27 mouse cellular contexts compared by ENCODE assay signal in the genomic region with DNA sequence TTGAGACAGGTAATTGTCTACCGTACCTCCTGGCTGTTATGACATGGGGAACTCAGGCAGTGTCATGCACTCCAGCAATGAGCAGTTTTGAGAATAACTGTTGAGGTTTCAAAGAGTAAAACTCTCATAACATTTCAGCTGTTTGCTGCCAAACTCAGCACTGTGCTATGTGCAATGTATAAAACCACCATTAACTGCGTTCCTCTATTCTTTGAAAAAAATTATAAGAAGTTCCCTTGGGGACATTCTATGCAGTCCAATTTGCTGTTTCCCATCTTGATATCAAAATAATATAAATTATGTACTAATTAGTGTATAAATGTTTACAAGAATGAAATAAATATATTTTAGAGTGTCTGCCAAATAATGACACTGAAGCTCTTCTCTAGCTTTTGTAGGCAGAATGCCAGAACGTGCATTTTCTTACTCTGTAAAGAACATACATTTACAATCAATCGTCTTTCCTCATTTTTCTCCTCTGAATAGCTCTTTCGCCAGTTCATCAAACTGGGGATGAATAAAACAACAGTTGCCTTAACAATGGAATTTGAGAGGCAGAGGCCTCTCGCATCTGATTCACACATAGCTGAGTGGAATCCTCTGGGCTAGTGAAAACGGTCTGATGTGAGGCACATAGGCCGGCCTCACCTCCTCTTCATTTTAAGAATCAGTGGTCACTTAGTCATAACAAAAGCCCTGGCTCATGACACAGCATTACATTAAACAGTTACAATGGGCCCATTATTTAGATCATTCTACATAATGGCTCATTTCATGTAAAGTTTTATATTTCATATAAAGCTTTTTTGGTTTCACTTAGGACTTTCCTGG.
A peak's percentile ranks its signal among the peaks of the same experiment; 100 is the strongest.
DNase-seq lines count a peak whose midpoint lies in the region; ATAC-seq and TF ChIP-seq lines count a peak whose summit lies in the region.
"Had no signal": no experiment of that assay in that cellular context is flagged by ENCODE, and none has a peak within 500 bp of the region (broad histone marks: within the 10 kb centered on the region; RNA-seq: fewer than 3 reads in every experiment).

No protein-coding gene starts in this region.

- TF ChIP-seq EP300 in CH12.LX (IDR thresholded peaks at IDR 0.05; ENCODE audit: low read length): no peak

- no peak for TF ChIP-seq CTCF in lung, embryonic 14.5 days (IDR thresholded peaks at IDR 0.05; ENCODE audit: low read depth)
- no peak for TF ChIP-seq CTCF in lung, adult 2 months (IDR thresholded peaks at IDR 0.05; ENCODE audit: insufficient read depth, low read length)
- TF ChIP-seq CTCF in CH12.LX (conservative IDR thresholded peaks at IDR 0.05 in 1 of 2, IDR thresholded peaks at IDR 0.05 in 1 of 2; ENCODE audit: low read depth in 2 of 2, low read length in 2 of 2): no peak

- no peak for TF ChIP-seq POLR2A in lung, adult 2 months (IDR thresholded peaks at IDR 0.05; ENCODE audit: borderline replicate concordance, extremely low read depth, low read depth, low read length)
- TF ChIP-seq POLR2A in CH12.LX (IDR thresholded peaks at IDR 0.05; ENCODE audit: low read depth, low read length) (no peak), myocyte (IDR thresholded peaks at IDR 0.05; ENCODE audit: insufficient read length, low read depth) (no peak)

- H3K9me3 ChIP-seq in lung, embryonic 14.5 days (ENCODE audit: low read depth, low read length): no peaks in the 10 kb centered on the region
- no peaks in the 10 kb centered on the region for H3K9me3 ChIP-seq in CH12.LX (replicated peaks; ENCODE audit: low read length)
- no peaks in the 10 kb centered on the region for H3K9me3 ChIP-seq in midbrain, embryonic 11.5 days (ENCODE audit: control insufficient read depth, low read length)
- H3K9me3 ChIP-seq in embryonic facial prominence, embryonic 10.5 days: no peaks in the 10 kb centered on the region
- H3K9me3 ChIP-seq: G1E; heart, embryonic 12.5 days; heart, embryonic 15.5 days; hindbrain, embryonic 10.5 days; hindbrain, embryonic 13.5 days had no signal

- H3K79me2 ChIP-seq in CH12.LX (replicated peaks; ENCODE audit: control insufficient read depth, extremely low read depth, insufficient read depth, poor library complexity, severe bottlenecking): no peaks in the 10 kb centered on the region
- no peaks in the 10 kb centered on the region for H3K79me2 ChIP-seq in myocyte (ENCODE audit: control insufficient read depth, insufficient read depth)

- H3K27ac ChIP-seq in lung, embryonic 14.5 days (ENCODE audit: low read depth): no peak overlapping the region
- no peak overlapping the region for H3K27ac ChIP-seq in CH12.LX (ENCODE audit: insufficient read depth, low read depth)
- H3K27ac ChIP-seq in midbrain, embryonic 11.5 days (ENCODE audit: low read depth, low read length): no peak overlapping the region
- H3K27ac ChIP-seq in embryonic facial prominence, embryonic 10.5 days (replicated peaks): no peak overlapping the region
- H3K27ac ChIP-seq: heart, embryonic 15.5 days; hindbrain, embryonic 10.5 days; hindbrain, embryonic 13.5 days had no signal

- H3K36me3 ChIP-seq in lung, embryonic 14.5 days (ENCODE audit: insufficient read depth): no peaks in the 10 kb centered on the region
- H3K36me3 ChIP-seq in CH12.LX (replicated peaks in 1 of 2; ENCODE audit: control insufficient read depth in 1 of 2, insufficient read depth in 1 of 2, low read length in 1 of 2) (no peaks in the 10 kb centered on the region), myocyte (ENCODE audit: control insufficient read depth, insufficient read depth) (no peaks in the 10 kb centered on the region)
- no peaks in the 10 kb centered on the region for H3K36me3 ChIP-seq in midbrain, embryonic 11.5 days (ENCODE audit: control insufficient read depth, insufficient read depth, low read length)
- H3K36me3 ChIP-seq in embryonic facial prominence, embryonic 10.5 days (replicated peaks): no peaks in the 10 kb centered on the region
- H3K36me3 ChIP-seq: G1E; heart, embryonic 12.5 days; heart, embryonic 15.5 days; hindbrain, embryonic 10.5 days; hindbrain, embryonic 13.5 days had no signal

- 50% methylated on average over 8 of the region's 8 CpGs for WGBS in lung, embryonic 14.5 days
- 76% methylated on average over 8 of the region's 8 CpGs for WGBS in lung, adult 2 months
- 73% methylated on average over 8 of the region's 8 CpGs for WGBS in midbrain, embryonic 11.5 days
- 82% methylated on average over 8 of the region's 8 CpGs for WGBS in embryonic facial prominence, embryonic 10.5 days

- TF ChIP-seq RAD21 in CH12.LX (IDR thresholded peaks at IDR 0.05; ENCODE audit: low read depth, low read length): no peak

- DNase-seq in lung, embryonic 14.5 days: peak; percentile 84
- DNase-seq in lung, adult 2 months: no peak
- DNase-seq in 3134 (ENCODE audit: extremely low read depth, insufficient read length, low spot score): peak; percentile 7
- no peak for DNase-seq in CH12.LX (ENCODE audit: extremely low read depth)
- DNase-seq in midbrain, embryonic 11.5 days (ENCODE audit: low spot score, missing footprints): no peak
- no peak for DNase-seq in embryonic facial prominence, embryonic 10.5 days (ENCODE audit: low spot score)
- DNase-seq: adrenal gland, adult 8-10 months; adrenal gland, postnatal 25 days; cerebellum, adult 11-12 months; cerebellum, adult 8-10 months; cerebellum, postnatal 10 days; cerebellum, postnatal 36 days; embryo, embryonic 11 days; forebrain, postnatal 0 days; gastrocnemius, postnatal 25 days; heart, adult 18-20 months; heart, postnatal 10 days; heart, postnatal 36 days had no signal

- H3ac ChIP-seq in myocyte (ENCODE audit: control insufficient read depth, insufficient read length): no peak overlapping the region

- no peak overlapping the region for H3K4me2 ChIP-seq in lung, embryonic 14.5 days
- H3K4me2 ChIP-seq in CH12.LX (ENCODE audit: insufficient read depth, low read depth, poor library complexity, severe bottlenecking) (peak overlapping the region; percentile 36; the same call in 1 of the 2 replicates), myocyte (ENCODE audit: low read depth) (peak overlapping the region; percentile 27)
- H3K4me2 ChIP-seq in midbrain, embryonic 11.5 days: no peak overlapping the region
- H3K4me2 ChIP-seq: heart, embryonic 12.5 days; heart, embryonic 15.5 days; hindbrain, embryonic 13.5 days had no signal

- H3K27me3 ChIP-seq in lung, embryonic 14.5 days (ENCODE audit: insufficient read depth, low read length): no peaks in the 10 kb centered on the region
- H3K27me3 ChIP-seq in CH12.LX (replicated peaks) (no peaks in the 10 kb centered on the region), myocyte (ENCODE audit: control insufficient read depth, insufficient read depth, insufficient read length) (no peaks in the 10 kb centered on the region)
- H3K27me3 ChIP-seq in midbrain, embryonic 11.5 days (ENCODE audit: control insufficient read depth, insufficient read depth, low read length): no peaks in the 10 kb centered on the region
- no peaks in the 10 kb centered on the region for H3K27me3 ChIP-seq in embryonic facial prominence, embryonic 10.5 days (replicated peaks; ENCODE audit: low read depth, poor library complexity, severe bottlenecking)
- H3K27me3 ChIP-seq: heart, embryonic 12.5 days; heart, embryonic 15.5 days; hindbrain, embryonic 13.5 days had no signal

- H3K4me1 ChIP-seq in lung, embryonic 14.5 days (ENCODE audit: insufficient read depth): no peaks in the 10 kb centered on the region
- no peaks in the 10 kb centered on the region for H3K4me1 ChIP-seq in lung, adult 2 months (ENCODE audit: control insufficient read depth, insufficient read depth, low read length)
- no peaks in the 10 kb centered on the region for H3K4me1 ChIP-seq in CH12.LX (ENCODE audit: control insufficient read depth in 1 of 2, insufficient read depth in 2 of 2)
- H3K4me1 ChIP-seq in midbrain, embryonic 11.5 days (ENCODE audit: control insufficient read depth, insufficient read depth, low read length): no peaks in the 10 kb centered on the region
- no peaks in the 10 kb centered on the region for H3K4me1 ChIP-seq in embryonic facial prominence, embryonic 10.5 days
- H3K4me1 ChIP-seq: heart, embryonic 12.5 days; heart, embryonic 15.5 days; hindbrain, embryonic 10.5 days; hindbrain, embryonic 13.5 days had no signal

- in situ Hi-C loops in CH12.LX (cut with MboI; ENCODE audit: low pct_ligation_motif_present, low pct_unique_long_range_greater_than_20kb, low sequenced_read_pairs): no loop called here

- no peak overlapping the region for H3K4me3 ChIP-seq in lung, embryonic 14.5 days (ENCODE audit: low read depth, low read length)
- no peak overlapping the region for H3K4me3 ChIP-seq in lung, adult 2 months (replicated peaks; ENCODE audit: extremely low read depth, low read depth, low read length)
- H3K4me3 ChIP-seq in CH12.LX (replicated peaks in 1 of 3; ENCODE audit: low read depth in 2 of 3, low read length in 2 of 3, poor library complexity in 1 of 3) (no peak overlapping the region), myocyte (no peak overlapping the region)
- no peak overlapping the region for H3K4me3 ChIP-seq in midbrain, embryonic 11.5 days (ENCODE audit: low read depth, low read length)
- H3K4me3 ChIP-seq in embryonic facial prominence, embryonic 10.5 days: no peak overlapping the region
- H3K4me3 ChIP-seq: heart, embryonic 12.5 days; heart, embryonic 15.5 days; hindbrain, embryonic 10.5 days; hindbrain, embryonic 13.5 days had no signal

- dilution Hi-C loops in CH12.LX (cut with MboI; ENCODE audit: extremely low pct_ligation_motif_present, extremely low pct_unique_long_range_greater_than_20kb, low sequenced_read_pairs): no loop called here

- no peak overlapping the region for H3K9ac ChIP-seq in lung, embryonic 14.5 days
- H3K9ac ChIP-seq in CH12.LX (ENCODE audit: insufficient read depth, low read depth): no peak overlapping the region
- no peak overlapping the region for H3K9ac ChIP-seq in midbrain, embryonic 11.5 days (ENCODE audit: low read length)
- H3K9ac ChIP-seq: forebrain, postnatal 0 days; heart, embryonic 12.5 days; heart, embryonic 15.5 days; hindbrain, embryonic 13.5 days had no signal

- peak; percentile 90 for ATAC-seq in lung, embryonic 14.5 days (ENCODE audit: insufficient read depth)
- ATAC-seq in midbrain, embryonic 11.5 days (ENCODE audit: low FRiP score): no peak
- ATAC-seq: activated CD4-positive, CD25-positive, alpha-beta regulatory T cell, adult 4 months; forebrain, embryonic 14.5 days; forebrain, postnatal 0 days; hindbrain, embryonic 16.5 days had no signal

TF ChIP-seq in CH12.LX, 34 proteins besides CTCF, POLR2A, EP300 and RAD21 (continues in another document):
- no peak for TF ChIP-seq NELFE (IDR thresholded peaks at IDR 0.05; ENCODE audit: low read depth, low read length)
- TF ChIP-seq PAX5 (IDR thresholded peaks at IDR 0.05; ENCODE audit: low read length): no peak
- TF ChIP-seq IRF4 (IDR thresholded peaks at IDR 0.05; ENCODE audit: low read depth, low read length): peak; percentile 25; the same call in 1 of the 2 replicates
- no peak for TF ChIP-seq MYC (IDR thresholded peaks at IDR 0.05; ENCODE audit: low read depth, low read length)

TF ChIP-seq in myocyte, 11 proteins besides CTCF, POLR2A, EP300 and RAD21 (continues in another document):
- TF ChIP-seq TCF12 (IDR thresholded peaks at IDR 0.05; ENCODE audit: insufficient read depth, poor library complexity, severe bottlenecking) (no peak), E2F4 (IDR thresholded peaks at IDR 0.05; ENCODE audit: insufficient read depth) (no peak), MAX (IDR thresholded peaks at IDR 0.05; ENCODE audit: low read depth) (no peak), SRF (IDR thresholded peaks at IDR 0.05; ENCODE audit: control insufficient read depth, insufficient read length, low read depth) (no peak)

Comparison
In these comparisons a context has a peak if more than half of its experiments do, and no peak if none do; other contexts are left out.
1. DNase-seq: peak in lung, embryonic 14.5 days (single experiment) and 3134 (single experiment); none in lung, adult 2 months (single experiment), CH12.LX (single experiment), midbrain, embryonic 11.5 days (single experiment) and embryonic facial prominence, embryonic 10.5 days (single experiment).
2. H3K4me2 ChIP-seq: peak in CH12.LX (single experiment) and myocyte (single experiment); none in lung, embryonic 14.5 days (single experiment) and midbrain, embryonic 11.5 days (single experiment).